Mouse (Mus musculus) cerebellum, adult 2 months (tissue): ENCODE measurements around the gene E130116L18Rik.

ENCODE experiments used
- CTCF ChIP-seq: fragments of 200-500 bp; IDR thresholded peaks from 2 replicates; pipeline ENCODE4 v1.5.1; 2011; ENCODE audit warnings: low read depth, mild to moderate bottlenecking, control low read depth, low read length, moderate library complexity, borderline replicate concordance; ENCODE audit not compliant: insufficient read depth
- POLR2A ChIP-seq: fragments of 200-500 bp; IDR thresholded peaks from 2 replicates; pipeline ENCODE4 v1.6.1; 2011; ENCODE audit warnings: low read length, control low read depth, borderline replicate concordance; ENCODE audit not compliant: insufficient read depth

DNA sequence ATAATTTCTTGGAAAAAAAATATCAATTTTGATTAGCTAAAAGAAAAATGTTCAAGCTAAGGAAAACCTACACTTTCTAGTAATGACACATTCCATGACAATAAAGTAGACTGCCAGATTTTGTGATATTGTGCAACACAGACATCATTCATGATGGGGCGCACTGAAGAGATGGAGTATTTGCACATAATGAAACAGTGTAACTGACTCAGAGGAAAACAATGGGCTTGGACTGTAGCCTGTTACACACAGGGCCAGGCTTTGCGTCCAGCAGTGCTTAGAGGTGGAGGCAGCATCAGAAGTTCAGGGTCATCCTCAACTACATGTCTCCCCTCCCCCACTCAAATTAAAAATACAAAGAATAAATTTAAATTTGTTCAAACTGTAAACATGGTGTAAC is 32.4 kb downstream of the E130116L18Rik start:
- TF ChIP-seq CTCF = no peak
- TF ChIP-seq POLR2A = no peak
